Mouse (Mus musculus): Measurements from ENCODE around the gene Scyl2.

DNA sequence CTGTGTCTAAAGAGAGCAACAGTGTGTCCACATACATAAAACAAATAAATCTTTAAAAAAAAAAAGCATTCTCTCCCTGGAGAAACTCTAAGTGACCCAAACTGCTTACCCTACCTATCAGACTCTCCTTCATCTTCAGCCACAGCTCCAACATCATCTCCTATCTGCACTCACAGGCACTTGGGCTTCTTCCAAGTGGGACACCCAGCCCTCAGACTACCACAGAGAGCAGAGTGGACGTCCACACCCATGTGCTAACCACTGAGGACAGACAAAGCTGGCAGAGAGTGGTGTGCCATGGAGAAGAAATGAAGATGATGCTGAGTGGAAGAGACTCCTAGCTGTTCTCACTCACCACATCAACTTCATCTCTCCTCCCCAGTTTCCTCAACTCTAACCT is 90.6 kb downstream of the Scyl2 start:
- TF ChIP-seq POLR2A (IDR thresholded peaks at IDR 0.05; ENCODE audit: low read depth, low read length) (no peak), USF1 (IDR thresholded peaks at IDR 0.05; ENCODE audit: low read depth, low read length) (no peak), NELFE (IDR thresholded peaks at IDR 0.05; ENCODE audit: low read depth, low read length) (no peak)
